Mouse (Mus musculus): ENCODE measurements around the gene Gm28729.

DNA sequence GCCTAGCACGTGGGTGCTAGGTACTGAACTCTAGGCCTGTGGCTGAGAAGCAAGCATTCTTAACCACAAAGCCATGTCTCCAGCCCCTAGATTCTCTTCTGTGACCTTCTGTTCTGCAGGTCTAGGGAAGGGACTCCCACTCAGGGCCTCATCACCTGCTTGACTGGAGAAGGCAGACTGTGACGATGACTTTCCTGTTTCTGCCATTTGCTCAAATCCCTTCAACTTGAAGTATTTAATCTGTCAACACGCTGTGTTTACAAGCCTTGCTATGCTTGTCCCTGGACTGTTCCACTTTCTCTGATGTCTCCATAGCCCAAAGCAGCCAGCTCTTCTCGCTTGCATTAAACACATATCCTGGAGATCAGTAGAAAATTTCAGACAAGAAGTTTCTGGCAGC, 7.5 kb upstream of the Gm28729 start:
- no peak for TF ChIP-seq CTCF (IDR thresholded peaks at IDR 0.05; ENCODE audit: low read depth)
- TF ChIP-seq EP300 (IDR thresholded peaks at IDR 0.05; ENCODE audit: low read depth) = no peak
